Mouse (Mus musculus): ENCODE data around the gene Cass4.

GRCm38 (mm10) chr2:172413894-172414293, 20.3 kb downstream of the Cass4 start:
- TF ChIP-seq EP300 (IDR thresholded peaks at IDR 0.05; ENCODE audit: insufficient read depth, low read depth, low read length), result no peak
- no peak for TF ChIP-seq CTCF (IDR thresholded peaks at IDR 0.05)
- TF ChIP-seq POLR2A (IDR thresholded peaks at IDR 0.05; ENCODE audit: insufficient read depth, low read depth, low read length), result no peak
